Mouse (Mus musculus): Measurements from ENCODE around the gene Srrm4. TPM values are rescaled to one million over a fixed set of nuclear protein-coding genes. Genes with fewer than 3 reads are reported as not detected.

Srrm4 gene
- polyA plus RNA-seq, 1 experiment: not detected

GRCm38 (mm10) chr5:116566385-116567045 is 25.1 kb downstream of the Srrm4 start:
- no peaks in the 10 kb centered on the region for H3K4me1 ChIP-seq (ENCODE audit: control insufficient read depth, insufficient read depth, insufficient read length, low read length)
- H3K4me3 ChIP-seq (ENCODE audit: insufficient read depth, low read depth, low read length): no peak overlapping the region
- no peak overlapping the region for H3K27ac ChIP-seq (replicated peaks; ENCODE audit: low read depth, low read length)

GRCm38 (mm10) chr5:116565573-116565972 is 26.0 kb downstream of the Srrm4 start:
- Histone ChIP-seq H3K4me1 (ENCODE audit: control insufficient read depth, insufficient read depth, insufficient read length, low read length) (no peaks in the 10 kb centered on the region), H3K4me3 (ENCODE audit: insufficient read depth, low read depth, low read length) (no peak overlapping the region), H3K27ac (replicated peaks; ENCODE audit: low read depth, low read length) (no peak overlapping the region)

DNA sequence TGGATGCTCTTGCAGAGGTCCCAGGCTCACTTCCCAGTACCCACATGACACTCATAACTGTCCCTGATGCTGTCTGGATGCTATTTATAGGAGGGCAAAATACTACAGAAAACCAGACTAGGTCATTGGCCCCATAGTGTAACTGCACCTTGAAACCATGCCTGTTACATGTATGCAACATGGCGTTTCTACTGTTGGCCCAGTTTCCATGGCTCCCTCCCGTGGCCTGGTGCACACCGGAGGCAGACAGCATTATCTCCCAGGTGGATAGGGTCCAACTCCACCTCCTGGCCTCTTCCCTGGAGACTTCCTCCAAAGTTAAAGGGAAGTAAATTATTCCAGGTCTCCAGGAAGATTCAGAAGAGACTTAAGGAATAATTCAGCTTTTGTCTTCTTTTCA is 27.2 kb downstream of the Srrm4 start:
- no peak overlapping the region for H3K4me3 ChIP-seq (ENCODE audit: insufficient read depth, low read depth, low read length)
- H3K4me1 ChIP-seq (ENCODE audit: control insufficient read depth, insufficient read depth, insufficient read length, low read length): no peaks in the 10 kb centered on the region
- H3K27ac ChIP-seq (replicated peaks; ENCODE audit: low read depth, low read length): no peak overlapping the region

GRCm38 (mm10) chr5:116563713-116564112 is 27.9 kb downstream of the Srrm4 start:
- H3K4me3 ChIP-seq (ENCODE audit: insufficient read depth, low read depth, low read length): no peak overlapping the region
- no peaks in the 10 kb centered on the region for H3K4me1 ChIP-seq (ENCODE audit: control insufficient read depth, insufficient read depth, insufficient read length, low read length)
- no peak overlapping the region for H3K27ac ChIP-seq (replicated peaks; ENCODE audit: low read depth, low read length)

GRCm38 (mm10) chr5:116559091-116559490 is 32.5 kb downstream of the Srrm4 start:
- Histone ChIP-seq H3K4me3 (ENCODE audit: insufficient read depth, low read depth, low read length) (no peak overlapping the region), H3K27ac (replicated peaks; ENCODE audit: low read depth, low read length) (no peak overlapping the region), H3K4me1 (ENCODE audit: control insufficient read depth, insufficient read depth, insufficient read length, low read length) (no peaks in the 10 kb centered on the region)

DNA sequence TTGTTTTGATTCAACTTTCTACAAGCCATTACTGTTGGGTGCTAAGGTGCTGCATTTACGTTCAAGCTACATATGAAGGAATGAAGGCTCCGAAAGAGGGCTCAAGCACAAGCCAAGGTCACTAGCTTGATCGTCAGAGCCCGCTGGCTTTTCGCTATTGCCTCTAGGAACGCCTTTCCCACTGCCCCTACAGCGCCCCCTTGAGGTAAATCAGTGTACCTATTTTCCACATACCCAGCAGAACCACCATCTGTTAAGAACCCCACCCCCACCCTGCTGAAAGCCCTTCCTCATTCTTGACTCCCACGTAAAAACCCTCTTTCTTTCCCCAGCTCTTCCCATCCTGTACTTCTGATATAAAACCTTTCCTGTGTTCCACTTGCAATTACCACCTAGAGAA is 35.0 kb downstream of the Srrm4 start:
- H3K4me1 ChIP-seq (ENCODE audit: control insufficient read depth, insufficient read depth, insufficient read length, low read length): no peaks in the 10 kb centered on the region
- no peak overlapping the region for H3K4me3 ChIP-seq (ENCODE audit: insufficient read depth, low read depth, low read length)
- H3K27ac ChIP-seq (replicated peaks; ENCODE audit: low read depth, low read length): no peak overlapping the region

- H3K4me3 ChIP-seq (ENCODE audit: insufficient read depth, low read depth, low read length): no peak overlapping the region
- H3K4me1 ChIP-seq (ENCODE audit: control insufficient read depth, insufficient read depth, insufficient read length, low read length): no peaks in the 10 kb centered on the region
Observed at GRCm38 (mm10) chr5:116553868-116554267, 37.7 kb downstream of the Srrm4 start.

DNA sequence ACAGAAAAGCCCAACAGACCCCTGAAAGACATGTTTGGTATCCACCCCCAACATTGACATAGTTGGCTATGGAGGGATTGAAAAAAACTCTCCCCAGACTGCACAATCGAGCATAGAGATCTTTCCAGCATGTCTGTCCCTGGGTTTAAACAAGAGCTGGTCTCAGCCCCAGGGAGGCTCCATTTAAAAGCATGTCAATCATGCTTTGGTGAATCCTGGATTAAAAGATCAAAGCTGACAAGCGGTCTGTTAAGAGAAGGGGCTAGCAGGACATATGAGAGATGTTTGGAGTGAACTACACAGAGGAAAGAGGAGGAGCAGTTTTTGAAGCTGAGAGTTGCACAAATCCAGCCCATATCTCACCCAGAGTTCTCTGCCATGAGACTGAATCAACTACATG is 38.5 kb downstream of the Srrm4 start:
- Histone ChIP-seq H3K4me3 (ENCODE audit: insufficient read depth, low read depth, low read length) (no peak overlapping the region), H3K27ac (replicated peaks; ENCODE audit: low read depth, low read length) (no peak overlapping the region), H3K4me1 (ENCODE audit: control insufficient read depth, insufficient read depth, insufficient read length, low read length) (no peaks in the 10 kb centered on the region)

More at GRCm38 (mm10) chr5:116553868-116554267, 37.7 kb downstream of the Srrm4 start:
- H3K27ac ChIP-seq (replicated peaks; ENCODE audit: low read depth, low read length): no peak overlapping the region

GRCm38 (mm10) chr5:116552584-116552983 is 39.0 kb downstream of the Srrm4 start:
- H3K4me1 ChIP-seq (ENCODE audit: control insufficient read depth, insufficient read depth, insufficient read length, low read length): no peaks in the 10 kb centered on the region
- H3K27ac ChIP-seq (replicated peaks; ENCODE audit: low read depth, low read length): no peak overlapping the region
- no peak overlapping the region for H3K4me3 ChIP-seq (ENCODE audit: insufficient read depth, low read depth, low read length)

GRCm38 (mm10) chr5:116545746-116546145 is 45.9 kb downstream of the Srrm4 start:
- H3K4me1 ChIP-seq (ENCODE audit: control insufficient read depth, insufficient read depth, insufficient read length, low read length): no peaks in the 10 kb centered on the region
- H3K27ac ChIP-seq (replicated peaks; ENCODE audit: low read depth, low read length): no peak overlapping the region
- H3K4me3 ChIP-seq (ENCODE audit: insufficient read depth, low read depth, low read length): no peak overlapping the region

DNA sequence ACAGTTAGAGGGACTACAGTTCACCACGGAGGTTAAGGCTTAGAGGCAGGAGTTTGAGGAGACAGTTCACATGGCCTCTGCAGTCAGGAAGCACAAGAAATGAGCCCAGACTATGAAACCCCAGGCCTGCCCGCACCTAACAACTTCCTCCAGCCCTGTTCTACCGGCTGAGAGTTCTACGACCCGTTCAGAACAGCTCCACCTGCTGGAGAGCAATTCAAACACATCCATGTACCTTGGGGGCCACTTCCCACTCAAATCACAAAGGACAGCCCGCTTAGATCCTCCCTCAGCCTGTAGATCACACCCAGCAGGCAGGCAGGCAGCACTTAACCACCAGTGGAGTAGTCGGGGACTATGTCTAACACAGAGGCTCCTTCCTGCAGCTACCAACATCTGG is 49.3 kb downstream of the Srrm4 start:
- H3K4me3 ChIP-seq (ENCODE audit: insufficient read depth, low read depth, low read length): no peak overlapping the region
- H3K27ac ChIP-seq (replicated peaks; ENCODE audit: low read depth, low read length): no peak overlapping the region
- H3K4me1 ChIP-seq (ENCODE audit: control insufficient read depth, insufficient read depth, insufficient read length, low read length): no peaks in the 10 kb centered on the region

DNA sequence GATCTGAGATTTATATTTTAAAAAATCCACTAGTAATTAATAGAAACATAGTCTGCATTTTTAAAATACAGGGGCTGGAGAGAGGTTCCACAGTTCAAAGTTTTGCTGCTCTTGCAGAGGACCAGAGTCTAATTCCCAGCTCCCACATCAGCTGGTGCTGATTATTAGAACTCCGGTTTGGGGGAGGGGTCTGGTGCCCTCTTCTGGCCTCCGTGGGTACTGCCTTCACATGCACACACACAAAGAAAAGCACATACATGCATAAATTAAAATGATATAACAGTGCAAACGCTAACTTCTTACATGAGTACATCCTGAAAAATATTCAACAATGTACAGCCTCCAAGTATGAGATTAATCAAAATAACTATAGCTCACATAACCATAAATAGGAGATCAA is 50.5 kb downstream of the Srrm4 start:
- no peak overlapping the region for H3K4me3 ChIP-seq (ENCODE audit: insufficient read depth, low read depth, low read length)
- H3K27ac ChIP-seq (replicated peaks; ENCODE audit: low read depth, low read length): no peak overlapping the region
- no peaks in the 10 kb centered on the region for H3K4me1 ChIP-seq (ENCODE audit: control insufficient read depth, insufficient read depth, insufficient read length, low read length)

GRCm38 (mm10) chr5:116539360-116539759 is 52.3 kb downstream of the Srrm4 start:
- no peak overlapping the region for H3K27ac ChIP-seq (replicated peaks; ENCODE audit: low read depth, low read length)
- H3K4me3 ChIP-seq (ENCODE audit: insufficient read depth, low read depth, low read length): no peak overlapping the region
- H3K4me1 ChIP-seq (ENCODE audit: control insufficient read depth, insufficient read depth, insufficient read length, low read length): no peaks in the 10 kb centered on the region

DNA sequence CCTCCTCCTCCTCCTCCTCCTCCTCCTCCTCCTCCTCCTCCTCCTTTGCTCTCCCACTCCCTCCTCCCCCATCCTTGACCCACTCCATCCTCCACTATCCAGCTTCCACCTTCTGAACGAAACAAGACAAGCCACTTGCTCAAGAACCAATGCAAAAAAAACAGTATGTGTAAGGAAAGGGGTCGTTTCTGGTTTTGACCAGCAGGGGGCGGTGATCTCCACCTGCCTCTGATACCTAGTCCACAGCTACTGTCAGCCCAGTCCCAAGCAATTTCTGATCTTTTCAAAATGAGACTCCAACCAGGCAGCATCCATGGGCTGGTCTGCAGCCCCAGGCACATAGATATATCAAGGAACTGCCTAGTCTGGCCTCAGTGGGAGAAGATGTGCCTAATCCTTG is 53.1 kb downstream of the Srrm4 start:
- Histone ChIP-seq H3K4me3 (ENCODE audit: insufficient read depth, low read depth, low read length) (no peak overlapping the region), H3K4me1 (ENCODE audit: control insufficient read depth, insufficient read depth, insufficient read length, low read length) (no peaks in the 10 kb centered on the region)

GRCm38 (mm10) chr5:116526324-116526723 is 65.3 kb downstream of the Srrm4 start:
- H3K27ac ChIP-seq (replicated peaks; ENCODE audit: low read depth, low read length): no peak overlapping the region
- no peak overlapping the region for H3K4me3 ChIP-seq (ENCODE audit: insufficient read depth, low read depth, low read length)
- no peaks in the 10 kb centered on the region for H3K4me1 ChIP-seq (ENCODE audit: control insufficient read depth, insufficient read depth, insufficient read length, low read length)

More for the DNA sequence above, 53.1 kb downstream of the Srrm4 start:
- no peak overlapping the region for H3K27ac ChIP-seq (replicated peaks; ENCODE audit: low read depth, low read length)

GRCm38 (mm10) chr5:116525308-116525707 is 66.3 kb downstream of the Srrm4 start:
- no peak overlapping the region for H3K27ac ChIP-seq (replicated peaks; ENCODE audit: low read depth, low read length)
- H3K4me3 ChIP-seq (ENCODE audit: insufficient read depth, low read depth, low read length): no peak overlapping the region
- H3K4me1 ChIP-seq (ENCODE audit: control insufficient read depth, insufficient read depth, insufficient read length, low read length): no peaks in the 10 kb centered on the region

Measured in brown adipose tissue, adult 24 weeks (tissue).